Mouse (Mus musculus) megakaryocyte, adult 5-6 weeks (primary cell): ENCODE data around the gene Trmt10c. TPM values are rescaled to one million over a fixed set of nuclear protein-coding genes. Genes with fewer than 3 reads are reported as not detected.
"Not testable (repeated sequence)": the region's sequence is repeated elsewhere in the genome, so short reads cannot be mapped to it uniquely, and the experiment has no call there.

Experiments used
- ATAC-seq: 2 replicates; pipeline ENCODE4 v1.8.0; 2016; ENCODE audit warnings: mild to moderate bottlenecking, inconsistent platforms; ENCODE audit not compliant: poor library complexity, severe bottlenecking
- total RNA-seq, 2 experiments: library from RNA; stranded (forward) in 1 of 2; stranded (reverse) in 1 of 2; fragments of 153-499, 151-499 nt in 1 of 2; fragments of 221-1000, 200-1000 nt in 1 of 2; gene quantifications; 2 replicates each; pipeline versions ENCODE4 v1.2.3 to v1.2.4; 2015 to 2017

Gene Trmt10c
- 14.4 and 15.1 TPM in 2 replicates for total RNA-seq (2015)
- total RNA-seq (2017): 20.2 and 20.9 TPM in 2 replicates

DNA sequence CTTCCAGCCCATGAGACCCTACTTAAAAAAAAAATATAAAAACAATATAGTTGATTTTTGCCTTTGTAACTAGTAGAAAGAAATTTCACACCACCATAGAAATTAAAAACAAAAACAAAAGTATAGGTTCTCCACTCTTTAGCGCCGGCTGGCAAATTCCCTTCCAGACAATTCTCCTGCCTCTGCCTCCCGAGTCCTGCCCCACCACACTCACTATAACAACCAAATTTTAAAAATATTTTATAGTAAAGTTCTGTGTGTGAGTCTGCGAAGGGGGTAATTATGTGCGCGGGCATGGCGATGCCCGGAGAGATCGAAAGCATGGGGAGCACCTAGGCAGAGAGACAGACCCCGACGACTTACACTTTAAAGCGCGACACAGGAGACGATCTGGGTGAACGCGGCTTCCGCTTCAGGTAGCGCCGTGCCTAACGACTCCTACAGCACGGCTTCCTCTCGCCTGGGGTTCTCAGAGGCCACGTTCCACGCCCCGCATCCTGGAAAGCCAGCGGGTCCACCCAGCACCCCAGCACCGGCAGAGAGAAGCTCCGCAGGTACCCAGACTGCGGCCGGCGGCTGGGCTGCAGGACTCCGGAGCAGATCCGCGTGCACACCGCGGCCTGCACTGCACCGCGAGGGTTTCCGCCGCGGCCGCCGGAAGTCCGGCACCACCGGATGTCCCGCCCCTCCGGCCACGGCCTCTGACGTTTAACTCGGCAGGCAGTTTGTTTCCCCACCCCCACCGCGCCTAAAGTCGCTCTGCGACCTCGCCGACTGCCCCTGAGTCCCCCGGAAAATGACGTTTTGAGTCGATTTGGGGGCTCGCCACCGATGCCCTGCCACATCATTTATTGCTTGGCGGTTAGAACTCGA lies at the start of gene Trmt10c:
Gene Trmt10c (minus strand): TSS at position 682 of the 873 bp plus-strand sequence.
- peak; percentile 100 for ATAC-seq

DNA sequence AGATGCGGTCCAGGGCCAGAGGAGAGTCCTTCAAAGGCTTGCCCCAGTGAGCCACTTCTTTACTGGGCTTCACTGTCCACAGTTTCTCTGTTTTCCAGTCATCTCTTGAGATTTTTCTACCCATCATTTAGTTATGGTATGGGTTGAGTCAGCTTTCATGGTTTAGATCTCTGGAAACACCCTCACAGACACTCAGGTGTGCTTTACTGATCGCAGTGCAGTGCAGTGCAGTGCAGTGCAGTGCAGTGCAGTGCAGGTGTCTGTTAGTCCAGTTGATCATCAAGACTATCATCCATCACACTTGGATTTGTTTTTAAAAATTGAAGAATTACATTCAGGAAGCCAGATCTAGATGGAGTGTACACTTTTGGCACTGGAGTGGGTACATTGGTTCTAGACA lies 48.7 kb upstream of the Trmt10c start:
- no peak for ATAC-seq

- no peak for ATAC-seq
Measured at GRCm38 (mm10) chr16:56081691-56082090, 44.1 kb upstream of the Trmt10c start.

GRCm38 (mm10) chr16:56079419-56079818 lies 41.8 kb upstream of the Trmt10c start:
- ATAC-seq: no peak

GRCm38 (mm10) chr16:56076121-56076869 lies 38.7 kb upstream of the Trmt10c start:
- no peak for ATAC-seq

GRCm38 (mm10) chr16:56075222-56076111 lies 37.8 kb upstream of the Trmt10c start:
- ATAC-seq: peak; percentile 83

DNA sequence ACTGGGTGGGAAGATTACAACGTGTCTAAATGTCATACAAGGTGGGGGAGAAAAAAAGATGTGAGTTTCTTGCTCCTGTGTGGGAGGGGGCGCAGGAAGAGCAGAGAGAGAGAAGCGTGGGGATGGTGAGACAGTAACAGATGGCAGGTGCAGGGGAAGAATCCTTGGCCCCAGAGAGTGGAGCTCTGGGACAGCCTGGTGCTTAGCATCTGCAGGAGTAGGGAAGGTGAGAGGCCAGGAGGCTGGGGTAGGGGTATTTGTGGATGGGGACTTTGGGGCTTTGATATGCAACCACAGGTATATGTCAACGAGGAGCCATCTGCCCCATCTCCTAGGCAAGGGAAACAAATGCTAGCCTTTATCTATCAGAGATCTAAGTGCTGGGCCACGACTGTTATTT lies 36.9 kb upstream of the Trmt10c start:
- no peak for ATAC-seq

GRCm38 (mm10) chr16:56074122-56074521 lies 36.5 kb upstream of the Trmt10c start:
- ATAC-seq: no peak

DNA sequence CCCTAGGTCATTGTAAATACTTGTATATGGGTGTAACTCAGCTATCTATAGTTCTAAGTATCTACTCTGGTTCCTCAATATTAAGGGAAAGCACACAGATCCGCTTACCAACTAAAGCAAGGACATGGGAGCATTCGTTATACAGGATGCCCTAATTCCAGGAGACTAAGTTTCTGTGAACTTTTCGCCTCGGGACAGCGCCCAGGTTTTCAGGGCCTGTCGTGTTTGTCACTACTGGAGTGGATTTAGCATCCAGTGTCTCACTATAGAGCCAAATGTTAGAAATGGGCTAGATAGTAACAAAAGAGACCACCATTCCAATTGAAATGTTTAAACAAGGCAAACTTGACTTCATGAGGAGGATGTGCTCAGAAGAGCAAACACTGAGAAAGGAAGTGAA lies 35.5 kb upstream of the Trmt10c start:
- not testable (repeated sequence) for ATAC-seq

GRCm38 (mm10) chr16:56072533-56072932 lies 34.9 kb upstream of the Trmt10c start:
- ATAC-seq: no peak

DNA sequence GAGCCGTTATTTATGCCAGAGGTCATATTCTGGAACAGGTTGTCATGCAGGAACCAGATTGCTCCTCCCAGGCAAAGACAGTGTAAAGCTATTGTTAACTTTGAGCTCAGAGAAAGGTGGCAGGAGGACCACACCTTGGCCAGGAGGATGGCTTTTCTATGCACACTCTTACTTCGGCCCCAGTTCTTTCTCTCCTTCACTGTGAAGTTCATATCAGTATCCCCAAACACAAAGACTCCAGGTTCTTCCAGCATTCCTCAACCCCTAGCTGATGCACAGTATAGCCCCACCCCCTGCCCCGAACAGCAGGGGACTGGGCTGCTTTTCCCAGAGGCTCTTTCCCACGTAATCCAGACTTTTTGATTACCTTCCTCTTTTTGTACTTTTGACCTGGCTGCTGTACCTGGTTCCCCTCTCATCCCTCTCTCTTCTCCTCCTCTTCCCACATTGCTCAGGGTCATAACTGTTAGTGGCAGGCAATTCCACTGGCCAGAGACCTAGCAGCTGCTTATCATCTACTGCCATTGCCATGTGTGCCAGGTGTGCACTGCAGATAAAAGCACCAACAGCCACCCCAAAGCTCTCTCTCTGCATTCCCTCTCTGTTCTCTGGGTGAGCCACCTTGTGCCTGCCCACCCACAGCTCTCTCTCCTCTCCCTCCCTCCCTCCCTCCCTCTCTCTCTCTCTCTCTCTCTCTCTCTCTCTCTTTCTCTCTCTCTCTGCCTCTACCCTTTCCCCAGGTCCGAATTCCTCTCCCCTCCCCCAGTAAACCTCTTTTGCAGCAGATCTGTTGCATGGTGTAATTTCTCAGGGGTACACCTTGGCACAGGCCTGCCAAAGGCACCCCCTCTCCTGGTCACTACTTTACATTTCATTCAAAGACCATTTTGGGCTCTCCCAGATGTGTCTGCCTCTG lies 34.0 kb upstream of the Trmt10c start:
- no peak for ATAC-seq

DNA sequence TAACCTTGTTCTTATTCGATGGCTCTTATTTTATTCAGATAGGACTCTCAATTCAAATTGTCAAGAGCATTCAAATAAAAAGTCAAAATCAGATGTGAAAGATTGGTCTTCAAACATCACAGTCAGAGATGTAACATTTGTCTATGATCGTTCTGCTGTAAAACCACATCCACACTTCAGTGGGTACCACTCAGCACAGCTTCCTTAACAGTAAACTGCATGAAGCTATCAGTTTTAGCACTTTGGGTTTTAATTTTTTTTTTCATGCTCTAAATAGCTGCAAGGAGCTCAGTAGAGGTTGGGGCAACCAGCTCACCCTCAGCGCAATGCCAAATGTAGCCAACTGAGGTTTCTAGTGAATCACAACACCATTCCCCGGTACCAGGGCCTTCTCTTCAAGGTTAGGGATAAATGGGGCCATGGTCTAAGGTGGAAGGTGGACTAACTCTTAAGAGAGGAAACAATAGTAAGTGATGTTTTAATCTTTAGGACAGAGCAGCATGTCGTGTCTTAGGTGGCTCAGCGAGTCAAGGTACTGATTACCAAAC lies 31.0 kb upstream of the Trmt10c start:
- no peak for ATAC-seq

- no peak for ATAC-seq
Measured at GRCm38 (mm10) chr16:56066113-56066512, 28.5 kb upstream of the Trmt10c start.

DNA sequence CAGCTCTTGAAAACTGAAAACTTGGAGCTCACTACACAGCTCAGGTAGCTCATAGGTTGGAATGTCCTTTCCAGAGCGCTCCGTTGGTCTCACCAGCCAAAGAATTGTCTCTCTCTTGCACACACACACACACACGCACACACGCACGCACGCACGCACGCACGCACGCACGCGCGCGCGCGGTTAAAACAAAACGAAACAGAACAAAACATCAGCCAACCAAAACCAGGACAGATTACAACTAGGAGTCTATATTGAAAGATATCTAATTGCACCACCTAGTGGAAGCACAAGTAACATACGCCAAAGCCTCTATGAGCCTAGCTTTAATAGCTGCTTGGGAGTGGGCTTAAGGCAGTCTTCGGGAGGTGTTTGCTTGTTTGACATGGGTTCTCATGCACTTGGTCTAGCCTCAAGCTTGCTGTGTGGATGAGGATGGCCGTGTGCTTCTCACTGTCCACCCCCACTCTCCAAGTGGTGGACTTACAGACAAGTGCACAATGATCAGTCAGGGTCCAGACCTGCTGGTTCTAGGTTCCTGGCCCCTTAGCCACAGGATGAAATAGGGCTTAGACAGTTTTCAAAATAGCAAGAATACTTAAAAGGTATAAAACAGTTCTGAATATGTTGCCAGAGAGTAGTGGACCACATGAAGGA lies 26.8 kb upstream of the Trmt10c start:
- peak; percentile 86 for ATAC-seq

GRCm38 (mm10) chr16:56062981-56063380 lies 25.4 kb upstream of the Trmt10c start:
- ATAC-seq: peak; percentile 67

DNA sequence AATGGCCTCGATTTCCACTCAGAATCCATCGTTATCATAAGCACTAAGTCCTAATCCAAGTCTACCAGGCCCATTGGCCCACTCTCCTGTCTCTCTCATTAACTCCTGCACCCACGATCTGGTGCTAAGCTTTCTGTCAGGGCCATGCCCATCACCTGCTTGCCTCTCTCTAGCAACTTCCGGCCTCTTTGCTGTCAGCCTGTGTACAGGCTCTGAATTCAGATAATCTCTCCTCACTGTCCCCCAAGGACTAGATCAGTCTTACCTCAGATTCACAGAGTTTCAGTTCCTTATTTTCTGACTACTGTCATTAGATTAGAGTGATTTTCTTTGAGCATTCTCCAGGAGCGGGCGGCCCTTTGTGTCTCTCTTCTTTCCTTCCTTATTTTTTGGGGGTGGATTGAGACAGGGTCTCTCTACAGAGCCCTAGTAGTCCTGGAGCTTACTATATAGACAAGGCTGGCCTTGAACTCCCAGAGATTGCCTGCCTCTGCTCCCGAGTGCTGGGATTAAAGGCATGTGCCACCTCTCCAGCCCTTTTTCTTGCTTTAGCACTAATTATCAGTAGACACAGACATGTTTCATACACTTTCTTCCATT lies 24.5 kb upstream of the Trmt10c start:
- peak; percentile 50 for ATAC-seq

DNA sequence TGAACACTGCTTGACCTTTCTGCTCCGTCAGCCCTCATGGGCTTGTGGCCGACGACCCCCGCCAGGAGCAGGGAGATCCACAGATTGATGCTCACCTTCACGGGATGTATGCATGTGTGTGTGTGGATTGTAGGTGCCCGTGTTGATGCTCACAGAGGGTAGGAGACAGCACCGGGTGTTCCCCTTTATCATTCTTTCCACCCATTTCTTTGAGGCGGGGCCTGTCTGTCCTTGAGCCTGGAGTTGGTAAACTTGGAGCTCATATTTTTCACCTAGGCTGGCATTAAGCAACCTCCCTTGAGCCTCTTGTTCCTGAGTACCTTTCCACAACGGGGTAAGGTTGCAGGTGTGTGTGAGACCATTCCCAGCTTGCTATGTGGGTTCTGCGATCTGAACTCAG lies 20.5 kb upstream of the Trmt10c start:
- ATAC-seq: no peak

GRCm38 (mm10) chr16:56056944-56057590 lies 19.4 kb upstream of the Trmt10c start:
- no peak for ATAC-seq
